Mouse (Mus musculus) spleen, adult 18-20 months (tissue): ENCODE measurements around the gene Ghrhr.

Source experiments
- DNase-seq, 2 experiments: peaks; one replicate each; pipeline ENCODE4 v3.0.0; 2022; ENCODE audit warnings: mixed read lengths in 2 of 2

Ghrhr gene

GRCm38 (mm10) chr6:55353711-55354445 is 22.2 kb upstream of the Ghrhr start:
- no peak for DNase-seq

GRCm38 (mm10) chr6:55354456-55355117 is 21.5 kb upstream of the Ghrhr start:
- no peak for DNase-seq

GRCm38 (mm10) chr6:55355575-55355974 is 20.5 kb upstream of the Ghrhr start:
- no peak for DNase-seq

GRCm38 (mm10) chr6:55356017-55356703 is 19.9 kb upstream of the Ghrhr start:
- DNase-seq = no peak

GRCm38 (mm10) chr6:55356976-55357635 is 19.0 kb upstream of the Ghrhr start:
- no peak for DNase-seq

GRCm38 (mm10) chr6:55357636-55358031 is 18.5 kb upstream of the Ghrhr start:
- no peak for DNase-seq

- DNase-seq = no peak
Observed at GRCm38 (mm10) chr6:55358731-55359143, 17.4 kb upstream of the Ghrhr start.

GRCm38 (mm10) chr6:55362663-55363062 is 13.4 kb upstream of the Ghrhr start:
- no peak for DNase-seq

- no peak for DNase-seq
Observed at GRCm38 (mm10) chr6:55367126-55367525, 9.0 kb upstream of the Ghrhr start.

GRCm38 (mm10) chr6:55370831-55371230 is 5.3 kb upstream of the Ghrhr start:
- no peak for DNase-seq

- no peak for DNase-seq
Observed at GRCm38 (mm10) chr6:55376511-55376910, 416 bp downstream of the Ghrhr start.

GRCm38 (mm10) chr6:55377461-55377860 is 1.4 kb downstream of the Ghrhr start:
- DNase-seq = no peak

- DNase-seq = no peak
Observed at GRCm38 (mm10) chr6:55379641-55380335, 3.7 kb downstream of the Ghrhr start.

GRCm38 (mm10) chr6:55381966-55382365 is 5.9 kb downstream of the Ghrhr start:
- no peak for DNase-seq

- DNase-seq = peak in 1 of 2 experiments; percentile 47
Observed at GRCm38 (mm10) chr6:55383897-55384296, 7.8 kb downstream of the Ghrhr start.

GRCm38 (mm10) chr6:55384356-55384951 is 8.4 kb downstream of the Ghrhr start:
- no peak for DNase-seq

- no peak for DNase-seq
Observed at GRCm38 (mm10) chr6:55388546-55389169, 12.6 kb downstream of the Ghrhr start.

GRCm38 (mm10) chr6:55389321-55389720 is 13.2 kb downstream of the Ghrhr start:
- no peak for DNase-seq

GRCm38 (mm10) chr6:55391814-55392213 is 15.7 kb downstream of the Ghrhr start:
- DNase-seq = no peak

GRCm38 (mm10) chr6:55392453-55392852 is 16.4 kb downstream of the Ghrhr start:
- DNase-seq = peak in 1 of 2 experiments; percentile 46

GRCm38 (mm10) chr6:55394854-55395253 is 18.8 kb downstream of the Ghrhr start:
- no peak for DNase-seq

GRCm38 (mm10) chr6:55396176-55396575 is 20.1 kb downstream of the Ghrhr start:
- DNase-seq = no peak
